Mouse (Mus musculus) heart, adult 11 months (tissue): Measurements from ENCODE around the gene Hoxd13.

Experiments
- DNase-seq: peaks from one replicate; pipeline ENCODE4 v3.0.0; 2022

Hoxd13 gene

GRCm38 (mm10) chr2:74681594-74682531 is 13.8 kb downstream of the Hoxd13 start:
- DNase-seq, result peak; percentile 89

GRCm38 (mm10) chr2:74682796-74683195 is 14.7 kb downstream of the Hoxd13 start:
- peak; percentile 76 for DNase-seq

- DNase-seq, result peak; percentile 82
These were observed 15.4 kb downstream of the Hoxd13 start for GRCm38 (mm10) chr2:74683471-74683951.

- no peak for DNase-seq
These were observed 16.0 kb downstream of the Hoxd13 start for GRCm38 (mm10) chr2:74684106-74684505.

GRCm38 (mm10) chr2:74685059-74685603 is 17.0 kb downstream of the Hoxd13 start:
- peak; percentile 28 for DNase-seq

- DNase-seq, result peak; percentile 82
These were observed 18.3 kb downstream of the Hoxd13 start for GRCm38 (mm10) chr2:74686301-74686987.

GRCm38 (mm10) chr2:74686988-74687697 is 19.0 kb downstream of the Hoxd13 start:
- DNase-seq, result peak; percentile 79

- DNase-seq, result peak; percentile 87
These were observed 19.8 kb downstream of the Hoxd13 start for GRCm38 (mm10) chr2:74687698-74688555.

- peak; percentile 73 for DNase-seq
These were observed 20.9 kb downstream of the Hoxd13 start for GRCm38 (mm10) chr2:74688795-74689573.

- DNase-seq, result peak; percentile 76
These were observed 21.6 kb downstream of the Hoxd13 start for GRCm38 (mm10) chr2:74689574-74690337.

- no peak for DNase-seq
These were observed 22.2 kb downstream of the Hoxd13 start for GRCm38 (mm10) chr2:74690338-74690716.

GRCm38 (mm10) chr2:74691022-74691951 is 23.2 kb downstream of the Hoxd13 start, which contains the start of gene Hoxd10:
Gene Hoxd10, plus strand, starts transcription at chr2:74691924.
- DNase-seq, result peak; percentile 96

GRCm38 (mm10) chr2:74691995-74692807 is 24.1 kb downstream of the Hoxd13 start:
- no peak for DNase-seq

- peak; percentile 72 for DNase-seq
These were observed 24.8 kb downstream of the Hoxd13 start for GRCm38 (mm10) chr2:74692808-74693431.

- DNase-seq, result no peak
These were observed 25.3 kb downstream of the Hoxd13 start for GRCm38 (mm10) chr2:74693432-74693827.

- DNase-seq, result peak; percentile 70
These were observed 26.0 kb downstream of the Hoxd13 start for GRCm38 (mm10) chr2:74694066-74694465.

GRCm38 (mm10) chr2:74695383-74695782 is 27.3 kb downstream of the Hoxd13 start:
- peak; percentile 62 for DNase-seq
